Mouse (Mus musculus) gonadal fat pad, adult 2 months (tissue): Measurements from ENCODE around the gene Samd14. TPM values are rescaled to one million over a fixed set of nuclear protein-coding genes. Genes with fewer than 3 reads are reported as not detected.

Experiments
- DNase-seq: peaks from one replicate; pipeline ENCODE4 v3.0.0-alpha.2; 2012; ENCODE audit warnings: low read depth
- polyA plus RNA-seq: library from polyadenylated mRNA; depleted of rRNA; stranded (reverse); fragments of >200 nt; gene quantifications from 2 replicates; pipeline ENCODE4 v1.2.3, GENCODE M21; 2012

Samd14 gene
- polyA plus RNA-seq, 1 experiment: 3.4 TPM

- no peak for DNase-seq
Observed at GRCm38 (mm10) chr11:95036521-95036920, 26.8 kb downstream of the Samd14 start.

GRCm38 (mm10) chr11:95037306-95037705 lies 27.6 kb downstream of the Samd14 start:
- DNase-seq: no peak

DNA sequence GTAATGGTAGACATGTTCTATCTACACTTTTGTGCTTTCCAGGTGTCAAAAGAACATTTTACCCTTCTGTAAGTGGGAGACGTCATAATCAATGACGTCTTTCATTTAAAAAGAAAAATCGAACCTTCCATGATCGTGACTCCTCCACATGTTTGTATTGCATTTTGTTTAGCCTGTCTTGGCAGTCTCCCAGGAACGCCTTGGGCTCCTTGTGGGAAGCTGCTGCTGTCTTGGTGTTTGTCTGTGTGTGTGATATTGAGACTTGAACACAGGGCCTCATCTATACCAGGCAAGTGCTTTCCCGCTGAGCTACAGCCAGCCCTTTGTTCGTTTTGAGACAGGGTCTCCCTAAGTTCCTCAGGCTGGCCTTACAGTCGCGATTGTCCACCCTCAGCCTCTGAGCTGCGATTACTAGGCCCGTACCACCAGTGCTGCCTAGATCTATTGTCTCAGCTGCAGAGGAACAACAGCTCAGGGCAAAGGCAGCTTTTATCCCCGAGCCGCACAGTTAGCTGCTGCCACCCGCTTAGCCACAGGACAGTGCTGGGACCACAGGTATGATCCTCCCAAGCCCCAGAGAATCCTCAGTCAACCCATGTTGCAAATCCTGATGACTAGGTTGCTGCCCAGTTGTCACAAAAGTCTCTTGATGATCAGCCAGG lies 28.6 kb downstream of the Samd14 start:
- DNase-seq: no peak

DNA sequence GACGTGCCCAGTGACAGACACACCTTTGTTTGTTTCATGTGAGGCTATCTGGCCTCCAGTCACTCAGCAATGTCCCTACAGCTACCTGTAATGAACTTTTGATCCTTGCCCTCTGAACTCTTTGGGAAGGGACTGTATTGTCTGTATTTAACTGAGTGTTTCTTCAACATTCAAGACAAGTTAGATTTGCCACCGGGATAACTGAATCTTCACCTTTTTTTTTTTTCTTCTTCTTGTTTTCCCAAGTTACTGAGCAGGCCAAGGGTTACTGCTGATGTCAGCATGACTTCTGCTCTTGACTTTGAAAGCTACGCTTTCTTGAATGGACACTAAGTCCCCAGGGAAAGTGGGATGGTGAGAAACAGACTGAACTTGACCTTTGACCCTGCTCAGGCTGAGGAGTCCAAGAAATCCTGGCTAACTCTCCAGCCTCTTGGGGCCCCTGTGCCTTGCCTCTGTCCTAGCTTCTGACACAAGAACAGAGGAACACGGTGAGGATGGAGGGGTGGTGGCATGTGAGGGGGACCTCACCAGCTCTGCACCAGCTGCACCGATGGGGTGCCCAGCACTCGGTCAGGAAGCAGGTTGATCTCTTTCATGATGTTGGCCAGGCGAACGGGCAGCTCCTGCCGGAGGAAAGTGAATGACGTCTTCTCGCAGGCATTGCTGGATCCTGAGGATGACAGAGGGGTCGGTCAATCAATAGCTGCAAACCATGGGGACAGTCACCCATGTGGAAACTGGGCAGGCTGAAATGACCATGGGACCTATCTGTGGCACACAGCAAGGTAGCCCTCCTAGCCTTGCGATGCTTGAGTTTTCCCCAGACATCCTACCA lies 29.4 kb downstream of the Samd14 start:
- no peak for DNase-seq

GRCm38 (mm10) chr11:95039766-95040165 lies 30.1 kb downstream of the Samd14 start:
- no peak for DNase-seq

GRCm38 (mm10) chr11:95040491-95041138 lies 30.9 kb downstream of the Samd14 start:
- DNase-seq: no peak

- DNase-seq: peak; percentile 66
Observed at GRCm38 (mm10) chr11:95041139-95041609, 31.5 kb downstream of the Samd14 start, which contains the start of gene Pdk2. Pdk2 (minus strand) TSS chr11:95041354.

GRCm38 (mm10) chr11:95042096-95042495 lies 32.4 kb downstream of the Samd14 start:
- peak; percentile 65 for DNase-seq

- DNase-seq: no peak
Observed at GRCm38 (mm10) chr11:95043060-95043459, 33.4 kb downstream of the Samd14 start.

GRCm38 (mm10) chr11:95043608-95044007 lies 33.9 kb downstream of the Samd14 start:
- no peak for DNase-seq

- no peak for DNase-seq
Observed at GRCm38 (mm10) chr11:95044185-95044870, 34.6 kb downstream of the Samd14 start.

GRCm38 (mm10) chr11:95046980-95047680 lies 37.5 kb downstream of the Samd14 start:
- DNase-seq: no peak

DNA sequence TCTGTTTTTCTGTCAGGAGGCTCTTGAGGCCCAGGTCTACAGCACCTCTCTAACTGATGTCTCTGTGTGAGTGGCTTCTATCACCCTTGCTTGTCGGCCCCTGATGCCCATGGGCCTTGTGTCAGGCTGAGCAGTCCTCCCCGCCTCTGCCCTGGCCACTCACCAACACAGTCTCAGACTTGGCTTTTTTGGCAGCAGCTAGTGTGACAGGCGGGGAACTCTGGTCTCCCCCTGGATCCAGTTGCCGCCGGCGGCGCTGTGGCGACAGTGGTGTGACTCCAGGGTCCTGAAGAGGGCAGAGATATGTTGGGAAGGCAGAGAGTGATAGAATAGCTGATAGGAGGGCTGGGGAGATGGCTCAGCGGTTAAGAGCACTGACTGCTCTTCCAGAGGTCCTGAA lies 43.4 kb downstream of the Samd14 start:
- no peak for DNase-seq

DNA sequence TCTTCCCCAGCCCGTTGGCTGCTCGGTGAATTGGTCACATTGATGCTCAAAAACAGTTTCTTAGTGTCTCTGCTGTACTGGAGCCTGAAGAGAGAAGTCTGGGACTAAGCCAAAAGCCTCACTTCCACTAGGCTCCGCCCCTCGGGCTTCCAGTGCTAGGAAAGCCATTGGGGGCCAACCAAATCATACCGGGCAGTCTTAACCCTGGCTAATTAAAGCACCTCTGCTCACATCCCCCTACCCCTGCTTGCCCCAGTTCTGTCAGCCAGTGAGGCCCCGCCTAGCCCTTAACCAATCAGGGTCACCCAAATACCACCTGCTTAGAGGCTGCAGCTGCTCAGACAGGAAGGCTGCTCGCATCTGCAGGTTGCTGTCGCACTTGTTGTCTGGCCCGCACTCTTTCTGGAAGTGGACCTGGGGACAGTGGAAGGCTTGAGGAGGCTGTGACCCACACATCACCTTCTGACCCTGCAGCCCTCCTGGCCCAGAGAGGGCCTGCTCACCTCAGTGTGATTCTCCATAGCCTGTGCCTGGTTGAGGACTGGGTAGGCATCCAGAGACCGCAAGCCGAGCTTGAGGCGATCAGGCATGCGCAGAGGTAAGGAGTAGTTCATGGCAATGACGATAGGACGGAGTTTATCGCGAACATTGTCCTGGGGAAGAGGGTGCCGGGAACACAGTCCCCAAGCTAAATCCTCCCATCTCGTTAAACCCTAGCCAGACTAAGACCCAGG lies 47.3 kb downstream of the Samd14 start:
- DNase-seq: no peak

- no peak for DNase-seq
Observed at GRCm38 (mm10) chr11:95069226-95069957, 59.7 kb downstream of the Samd14 start.

DNA sequence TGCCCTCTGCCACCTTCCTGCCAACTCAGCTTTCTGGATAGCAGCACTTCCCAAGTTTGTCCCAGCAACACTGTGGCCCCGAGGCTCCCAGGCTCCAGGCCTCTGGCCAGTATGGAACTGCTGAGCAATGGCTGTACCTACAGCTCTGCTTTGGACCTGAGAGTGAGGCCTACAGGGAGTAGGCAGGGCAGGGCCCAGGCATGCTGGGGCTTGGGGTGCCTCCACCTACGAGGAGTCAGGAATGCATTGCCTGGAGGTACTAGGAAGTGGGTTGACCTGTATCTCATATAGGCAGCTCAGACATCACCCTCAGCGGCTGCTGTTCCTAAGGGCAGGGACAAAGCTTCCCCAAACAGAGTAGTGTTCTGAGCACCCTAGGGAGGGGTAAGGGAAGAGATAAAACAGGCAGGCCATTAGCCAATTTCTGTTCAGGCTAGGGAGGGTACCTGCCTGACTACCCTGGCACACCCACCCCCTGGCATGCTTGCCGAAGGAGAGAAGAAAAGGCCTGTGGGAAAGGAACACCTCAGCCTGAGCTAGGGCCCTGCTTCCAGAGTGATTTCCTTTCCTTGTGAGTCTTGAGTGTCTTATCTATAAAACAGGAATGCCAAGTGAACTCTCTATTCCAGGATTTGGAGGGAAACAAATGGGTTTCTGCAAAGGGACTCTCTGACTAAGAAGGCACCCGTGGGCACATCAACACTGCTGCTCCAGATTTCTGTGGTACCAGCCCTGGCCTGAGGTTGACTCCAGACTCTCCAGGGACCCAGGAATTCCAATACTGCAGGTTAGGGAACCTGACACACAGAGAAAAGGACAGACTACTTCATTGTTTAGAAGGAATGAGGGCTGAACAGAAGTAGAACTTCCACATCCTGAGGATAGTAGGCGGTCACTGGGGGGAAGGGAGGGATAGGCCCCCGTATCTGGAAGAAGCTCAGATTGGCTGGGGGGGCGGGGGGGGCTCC lies 60.7 kb downstream of the Samd14 start:
- peak; percentile 45 for DNase-seq

DNA sequence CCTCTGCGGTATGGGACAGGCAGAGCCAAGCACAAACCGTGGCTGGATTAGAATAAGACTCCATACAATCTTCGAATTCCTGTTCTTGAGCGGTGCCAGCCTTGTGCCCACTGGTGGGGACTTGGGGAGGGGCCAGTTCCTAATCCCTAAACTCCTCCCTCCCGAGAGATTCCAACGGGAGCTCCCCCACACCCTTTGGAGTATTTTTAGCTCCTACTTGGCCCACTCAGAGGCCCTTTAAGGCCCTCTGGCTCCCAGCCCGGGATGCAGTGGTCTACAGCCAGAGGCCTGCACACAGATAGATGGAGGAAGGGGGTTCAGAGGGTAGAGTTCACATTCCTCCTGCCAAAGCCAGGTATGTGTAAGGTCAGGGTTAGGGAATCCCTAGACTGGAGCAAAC lies 61.6 kb downstream of the Samd14 start:
- DNase-seq: no peak

GRCm38 (mm10) chr11:95072136-95072535 lies 62.5 kb downstream of the Samd14 start:
- DNase-seq: no peak

- DNase-seq: no peak
Observed at GRCm38 (mm10) chr11:95072804-95073203, 63.1 kb downstream of the Samd14 start.
